Mouse (Mus musculus) right cerebral cortex, adult 2 months (tissue): ENCODE data around the gene 9130213A22Rik.
A peak's percentile ranks its signal among the peaks of the same experiment; 100 is the strongest.
"Not testable (repeated sequence)": the region's sequence is repeated elsewhere in the genome, so short reads cannot be mapped to it uniquely, and the experiment has no call there.

Experiments used
- DNase-seq, 2 experiments: peaks; one replicate each; pipeline ENCODE4 v3.0.0; 2021 to 2022; ENCODE audit warnings: low spot score in 2 of 2

The 9130213A22Rik gene

GRCm38 (mm10) chr11:69093856-69094255 lies 28.5 kb downstream of the 9130213A22Rik start:
- not testable (repeated sequence) for DNase-seq

DNA sequence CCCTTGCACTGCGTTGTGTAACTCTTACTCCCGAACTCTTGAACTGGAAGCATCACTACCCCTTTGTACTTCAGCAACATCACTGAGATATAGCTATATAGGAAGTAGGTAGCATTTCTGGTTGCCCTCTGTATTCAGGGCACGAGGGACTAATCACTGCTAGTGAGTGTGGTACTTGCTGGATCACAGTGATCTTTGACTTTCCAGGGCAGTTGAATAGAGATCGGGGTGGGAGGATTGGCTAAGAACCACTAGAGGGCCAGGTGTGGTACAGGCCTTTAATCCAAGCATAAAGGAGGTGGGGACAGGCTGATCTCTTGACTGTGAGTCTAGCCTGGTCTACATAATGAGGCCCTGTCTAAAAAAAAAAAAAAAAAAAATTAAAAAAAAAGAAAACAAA lies 29.5 kb downstream of the 9130213A22Rik start:
- DNase-seq, result no peak

- DNase-seq, result peak; percentile 86 to 90
Observed at GRCm38 (mm10) chr11:69092386-69092751, 30.0 kb downstream of the 9130213A22Rik start.

DNA sequence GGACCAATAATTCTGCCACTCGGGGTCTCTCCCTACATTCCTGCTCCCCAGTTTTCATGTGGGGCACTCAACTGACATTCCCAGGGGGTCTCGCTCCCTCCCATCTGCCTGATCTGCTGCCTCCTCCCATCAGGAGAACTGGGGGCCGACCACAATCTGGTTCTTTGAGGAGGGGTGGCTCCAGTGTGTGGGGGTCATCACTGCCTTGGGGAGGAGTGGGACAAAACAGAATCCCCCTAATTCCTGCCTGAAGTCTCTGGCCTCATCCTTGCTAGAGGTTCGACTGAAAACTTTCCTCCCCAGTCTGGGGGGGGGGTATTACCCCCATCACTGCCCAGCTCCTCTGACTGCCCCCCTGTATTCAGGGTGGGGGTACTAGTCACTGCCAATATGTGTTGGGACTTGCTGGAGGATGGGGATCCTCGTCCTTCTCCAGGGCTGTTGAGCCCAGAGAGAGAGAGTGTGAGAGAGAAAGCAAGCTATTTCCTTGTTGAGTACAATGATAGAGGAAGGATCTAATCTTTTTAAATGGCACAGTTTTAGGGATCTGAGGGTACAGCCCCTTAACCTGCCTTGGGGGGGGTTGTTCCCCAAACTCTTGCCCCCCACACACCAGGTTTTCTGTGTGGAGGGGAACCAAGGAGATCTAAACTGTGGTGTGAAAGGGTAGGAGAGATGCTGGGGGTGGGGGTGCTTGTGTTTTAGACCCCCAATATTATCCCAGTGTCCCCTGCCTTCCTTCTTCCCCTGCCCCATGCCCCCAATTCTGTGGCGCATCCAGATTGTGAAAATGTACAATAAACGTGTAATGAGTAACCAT lies 30.6 kb downstream of the 9130213A22Rik start:
- no peak for DNase-seq

GRCm38 (mm10) chr11:69090367-69090766 lies 32.0 kb downstream of the 9130213A22Rik start:
- DNase-seq, result no peak

DNA sequence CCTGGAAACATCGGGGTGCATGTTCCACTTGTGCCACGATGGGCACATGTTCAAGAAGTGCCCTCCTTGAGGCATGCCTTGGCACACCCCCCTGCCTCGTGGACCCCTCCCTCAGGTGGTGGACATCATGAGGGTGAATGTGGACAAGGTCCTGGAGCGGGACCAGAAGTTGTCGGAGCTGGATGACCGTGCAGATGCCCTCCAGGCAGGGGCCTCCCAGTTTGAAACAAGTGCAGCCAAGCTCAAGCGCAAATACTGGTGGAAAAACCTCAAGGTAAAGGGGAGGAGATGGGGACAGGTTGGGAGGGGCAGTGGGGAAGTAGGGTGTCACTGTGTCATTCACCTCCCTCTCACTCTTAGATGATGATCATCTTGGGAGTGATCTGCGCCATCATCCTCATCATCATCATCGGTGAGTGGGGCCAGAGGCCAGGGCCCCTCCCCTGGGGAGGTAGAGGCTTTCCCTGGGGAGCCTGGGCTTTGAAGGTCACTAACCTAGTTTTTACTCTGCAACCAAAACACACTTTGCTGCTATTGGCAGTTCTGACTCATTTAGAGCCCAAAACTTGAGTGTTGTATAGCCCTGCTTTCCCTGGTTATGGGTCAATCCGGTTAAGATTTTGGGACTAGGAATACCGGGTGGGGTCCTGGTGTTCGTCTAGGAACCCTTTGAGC lies 32.6 kb downstream of the 9130213A22Rik start:
- no peak for DNase-seq

GRCm38 (mm10) chr11:69088856-69089615 lies 33.4 kb downstream of the 9130213A22Rik start:
- peak in 1 of 2 experiments; percentile 8 for DNase-seq

- DNase-seq, result peak; percentile 90 to 96
Observed at GRCm38 (mm10) chr11:69088103-69088855, 34.1 kb downstream of the 9130213A22Rik start, which contains the start of gene Vamp2. Gene Vamp2, plus strand, starts transcription at chr11:69088490.

GRCm38 (mm10) chr11:69087597-69087996 lies 34.8 kb downstream of the 9130213A22Rik start:
- no peak for DNase-seq

DNA sequence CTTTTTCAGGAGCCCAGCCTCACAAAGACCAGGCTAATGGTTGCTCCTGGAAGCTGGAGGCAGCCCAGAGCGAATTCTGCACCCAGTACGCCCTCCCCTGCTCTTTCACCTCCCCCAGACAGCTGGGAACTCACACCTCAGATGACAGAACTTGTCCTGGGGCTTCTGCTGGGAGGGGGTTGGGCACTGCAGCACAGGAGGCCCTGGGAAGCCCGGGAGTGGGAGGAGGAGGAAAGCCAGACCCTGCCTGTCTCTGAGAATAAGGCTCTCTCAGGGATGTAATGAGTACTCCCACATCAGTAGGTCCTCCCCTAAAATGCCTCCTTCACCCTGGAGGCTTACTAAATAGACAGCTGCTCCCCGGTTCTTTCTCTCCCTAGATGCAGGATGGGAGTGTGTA lies 35.3 kb downstream of the 9130213A22Rik start:
- DNase-seq, result peak; percentile 53 to 67

DNA sequence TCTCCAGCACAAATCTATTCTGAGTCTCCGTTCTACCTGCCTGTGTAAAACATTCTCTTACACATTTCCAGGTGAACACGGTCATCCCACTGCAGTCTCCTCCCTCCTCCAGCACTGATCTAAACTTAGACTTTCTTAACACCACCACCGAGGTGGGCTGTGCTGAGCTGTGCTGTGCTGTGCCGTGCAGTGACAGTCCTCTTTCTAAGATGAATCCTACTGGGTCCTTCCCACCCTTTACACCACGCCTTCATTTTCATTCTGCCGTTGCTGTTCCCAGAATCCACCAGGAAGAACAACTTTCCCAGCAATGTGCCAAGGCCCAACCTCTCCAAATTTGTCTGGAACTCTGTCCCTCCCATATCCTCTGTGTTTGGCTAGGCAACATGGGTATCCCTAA lies 36.0 kb downstream of the 9130213A22Rik start:
- peak; percentile 67 to 69 for DNase-seq

DNA sequence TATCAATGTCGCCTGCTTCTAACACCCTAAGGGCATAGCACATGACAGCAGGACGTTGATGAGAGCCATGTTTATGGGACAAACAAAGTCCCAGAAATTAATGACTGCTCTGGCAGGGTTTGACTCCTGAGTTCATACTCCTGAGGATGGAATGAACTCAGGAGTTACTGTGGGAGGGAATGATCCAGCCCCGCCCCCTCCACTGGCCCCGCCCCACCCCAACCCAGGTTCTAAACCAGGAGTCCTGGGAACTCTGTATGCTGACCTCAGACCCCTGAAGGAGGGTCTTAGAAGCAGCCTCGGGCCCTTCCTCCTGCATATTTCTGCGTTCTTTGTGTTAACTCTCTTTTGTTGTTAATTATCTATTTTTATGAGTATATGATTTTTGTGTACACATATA lies 36.8 kb downstream of the 9130213A22Rik start:
- DNase-seq, result no peak

DNA sequence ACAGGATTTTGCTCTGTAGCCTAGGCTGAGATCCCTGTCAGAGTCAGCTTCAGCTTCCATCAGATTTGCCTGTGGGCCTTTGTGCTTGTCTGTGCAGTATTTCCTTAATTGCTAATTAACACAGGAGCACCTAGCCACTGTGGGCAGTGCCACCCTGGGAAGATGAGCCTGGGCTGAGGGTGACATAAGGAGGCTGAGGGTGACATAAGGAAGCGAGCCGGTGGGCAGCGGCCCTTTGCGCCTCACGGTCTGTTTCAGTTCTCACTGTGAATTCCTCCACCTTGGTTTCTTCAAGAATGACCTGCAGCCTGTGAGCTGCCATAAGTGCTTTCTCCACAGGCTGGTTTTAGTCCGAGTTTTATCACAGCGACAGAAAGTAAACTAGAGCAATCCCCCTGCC lies 40.8 kb downstream of the 9130213A22Rik start:
- DNase-seq, result no peak

- no peak for DNase-seq
Observed at GRCm38 (mm10) chr11:69080855-69081222, 41.5 kb downstream of the 9130213A22Rik start.

DNA sequence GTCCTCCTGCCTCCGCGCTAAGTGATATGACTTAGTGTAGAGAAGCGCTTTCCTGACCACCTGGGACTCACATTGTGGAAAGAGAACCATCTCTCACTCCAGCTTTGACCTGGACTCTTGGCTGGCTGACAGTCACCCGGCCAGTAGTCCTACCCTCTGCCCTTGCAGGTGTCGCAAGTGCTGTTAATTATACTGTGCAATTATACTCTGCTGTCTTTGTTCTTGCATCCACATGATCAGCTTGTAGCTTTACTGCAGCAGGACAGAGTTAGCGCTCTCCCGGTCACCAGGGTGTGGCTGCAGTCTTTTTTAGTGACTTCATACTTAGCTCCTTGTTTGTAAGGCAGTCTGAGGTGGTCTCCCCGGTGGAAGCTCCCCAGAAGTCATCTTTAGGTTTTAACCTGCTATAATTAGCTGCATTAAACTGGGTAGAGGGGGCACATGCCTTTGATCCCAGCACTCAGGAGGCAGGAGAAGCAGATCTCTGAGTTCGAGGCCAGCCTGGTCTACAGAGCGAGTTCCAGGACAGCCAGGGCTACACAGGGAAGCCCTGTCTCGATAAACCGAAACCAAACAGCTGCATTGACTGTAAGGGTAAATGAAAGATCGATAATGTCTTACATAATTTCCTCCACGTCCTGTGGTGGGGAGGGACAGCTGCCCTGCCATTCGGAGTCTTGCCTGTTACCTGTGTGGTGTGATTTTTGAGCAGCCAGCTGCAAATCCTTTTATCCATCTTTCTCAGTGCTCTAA lies 42.1 kb downstream of the 9130213A22Rik start:
- DNase-seq, result no peak

DNA sequence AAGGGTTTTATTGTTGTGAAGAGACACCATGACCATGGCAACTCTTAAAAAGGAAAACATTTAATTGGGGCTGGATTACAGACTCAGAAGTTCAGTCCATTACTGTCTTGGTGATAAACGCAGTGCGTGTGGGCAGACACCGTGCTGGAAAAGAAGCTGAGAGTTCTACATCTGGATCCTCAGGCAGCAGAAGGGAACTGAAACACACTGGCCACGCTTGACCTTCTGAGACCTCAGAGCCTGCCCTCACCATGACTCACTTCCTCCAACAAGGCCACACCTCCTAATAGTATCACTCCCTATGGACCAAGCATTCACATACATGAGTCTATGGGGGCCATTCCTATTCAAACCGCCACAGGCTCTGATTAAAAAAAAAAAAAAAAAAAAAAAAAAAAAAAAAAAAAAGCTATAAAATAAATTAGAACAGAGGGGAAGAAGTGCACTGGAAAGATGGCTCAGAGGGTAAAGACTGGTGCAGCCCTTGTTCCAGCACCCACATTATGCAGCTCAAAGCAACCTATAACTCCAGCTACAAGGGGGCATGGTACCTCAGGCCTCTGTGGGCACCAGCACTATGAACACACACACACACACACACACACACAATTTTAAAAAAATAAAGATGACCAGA lies 43.5 kb downstream of the 9130213A22Rik start:
- no peak for DNase-seq

- no peak for DNase-seq
Observed at GRCm38 (mm10) chr11:69078041-69078440, 44.3 kb downstream of the 9130213A22Rik start.

DNA sequence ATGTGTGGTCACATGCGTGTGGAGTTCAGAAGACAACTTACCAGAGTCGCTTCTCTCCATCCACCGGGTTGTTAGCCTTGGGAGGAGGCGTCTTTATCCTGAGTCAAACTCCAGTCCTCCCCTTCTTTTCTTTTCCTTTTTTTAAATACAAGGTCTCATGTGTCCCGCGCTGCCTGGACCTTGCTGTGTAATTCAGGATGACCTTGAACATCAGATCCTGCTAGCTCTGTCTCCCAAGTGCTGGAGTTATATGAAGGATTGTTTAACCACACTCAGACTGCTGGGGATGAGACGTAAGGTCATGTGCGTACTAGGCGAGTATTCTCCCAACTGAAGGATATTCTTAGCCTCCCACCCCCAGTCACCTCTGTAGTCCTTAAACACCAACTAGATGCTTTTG lies 45.1 kb downstream of the 9130213A22Rik start:
- DNase-seq, result no peak

- no peak for DNase-seq
Observed at GRCm38 (mm10) chr11:69076572-69076971, 45.8 kb downstream of the 9130213A22Rik start.

GRCm38 (mm10) chr11:69075764-69076479 lies 46.5 kb downstream of the 9130213A22Rik start:
- DNase-seq, result no peak
